Mouse (Mus musculus): ENCODE data around the gene Tiprl. TPM values are rescaled to one million over a fixed set of nuclear protein-coding genes. Genes with fewer than 3 reads are reported as not detected.

Tiprl gene
- polyA plus RNA-seq, 1 experiment from 2014 or later = 95.3 TPM

DNA sequence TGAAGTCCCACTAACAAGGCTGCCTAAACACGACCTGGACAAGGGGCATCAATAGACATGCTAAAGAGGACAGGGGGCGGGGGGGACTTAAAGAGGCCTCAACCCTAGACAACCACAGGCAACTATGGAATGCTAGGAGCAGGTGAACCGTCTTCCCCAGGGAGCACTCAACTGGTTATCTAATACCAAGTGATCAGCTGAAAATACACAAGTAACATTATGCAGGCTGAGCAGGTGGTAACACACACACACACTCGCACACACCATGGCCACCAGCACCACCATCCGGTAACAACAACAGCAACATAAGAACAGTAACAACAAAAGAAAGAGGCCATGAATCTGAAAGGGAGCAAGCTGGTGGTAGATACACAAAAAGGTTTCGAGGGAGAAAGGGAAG, 46.7 kb downstream of the Tiprl start:
- no peaks in the 10 kb centered on the region for H3K9me3 ChIP-seq
- WGBS = 73% methylated on average over 6 of the region's 6 CpGs
- H3K27me3 ChIP-seq = no peaks in the 10 kb centered on the region
- H3K4me2 ChIP-seq = no peak overlapping the region
- H3K9ac ChIP-seq = no peak overlapping the region
- H3K27ac ChIP-seq = no peak overlapping the region
- 0 out of 2 replicates have a peak, but pooled peaks cover 6% of the 10 kb centered on the region for H3K4me1 ChIP-seq
- no peak overlapping the region for H3K4me3 ChIP-seq
- ATAC-seq (ENCODE audit: insufficient number of reproducible peaks, low FRiP score, low TSS enrichment, low read depth) = no peak
- H3K36me3 ChIP-seq = peaks cover 7% of the 10 kb centered on the region

DNA sequence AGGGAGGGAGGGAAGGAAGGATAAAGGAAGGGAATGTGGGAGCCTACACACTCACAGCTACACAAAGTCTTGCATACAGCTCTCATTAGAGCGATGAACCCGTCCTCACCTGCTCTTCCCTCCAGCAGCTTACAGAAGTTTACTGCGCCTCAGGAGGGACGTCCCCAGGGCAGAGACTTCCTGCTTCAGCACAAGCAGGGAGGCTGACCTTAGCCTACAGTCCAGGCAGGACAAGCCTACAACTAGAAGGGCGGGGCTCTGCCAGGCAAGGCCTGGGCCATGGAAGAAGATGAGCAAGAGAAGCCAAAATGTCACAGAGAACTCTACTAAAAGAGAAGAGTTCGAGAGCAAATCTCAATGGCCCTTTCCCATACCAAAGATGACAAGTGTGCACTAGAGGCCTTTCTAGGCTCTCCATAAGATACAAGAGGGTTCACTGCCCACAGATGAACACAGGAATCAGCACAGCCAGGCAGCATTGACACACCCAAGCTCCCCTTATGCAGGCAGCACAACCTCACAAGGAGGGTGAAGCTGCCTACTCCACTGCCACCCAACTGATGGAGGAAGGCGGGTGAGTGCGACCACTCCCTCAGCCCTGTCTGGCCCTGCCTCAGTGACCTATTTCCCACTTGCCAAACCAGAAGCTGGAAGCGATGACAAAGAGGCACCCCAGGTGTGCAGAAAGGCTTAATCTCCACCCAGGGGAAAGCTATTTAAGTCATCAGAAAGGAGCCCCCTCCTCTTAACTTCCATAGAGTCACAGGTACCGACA, 47.8 kb downstream of the Tiprl start:
- Histone ChIP-seq H3K36me3 (peaks cover 11% of the 10 kb centered on the region), H3K4me3 (no peak overlapping the region), H3K9ac (no peak overlapping the region), H3K4me2 (no peak overlapping the region), H3K9me3 (no peaks in the 10 kb centered on the region), H3K27me3 (no peaks in the 10 kb centered on the region), H3K4me1 (0 out of 2 replicates have a peak, but pooled peaks cover 6% of the 10 kb centered on the region), H3K27ac (no peak overlapping the region)
- WGBS = 71% methylated on average over 10 of the region's 10 CpGs
- ATAC-seq (ENCODE audit: insufficient number of reproducible peaks, low FRiP score, low TSS enrichment, low read depth) = no peak

DNA sequence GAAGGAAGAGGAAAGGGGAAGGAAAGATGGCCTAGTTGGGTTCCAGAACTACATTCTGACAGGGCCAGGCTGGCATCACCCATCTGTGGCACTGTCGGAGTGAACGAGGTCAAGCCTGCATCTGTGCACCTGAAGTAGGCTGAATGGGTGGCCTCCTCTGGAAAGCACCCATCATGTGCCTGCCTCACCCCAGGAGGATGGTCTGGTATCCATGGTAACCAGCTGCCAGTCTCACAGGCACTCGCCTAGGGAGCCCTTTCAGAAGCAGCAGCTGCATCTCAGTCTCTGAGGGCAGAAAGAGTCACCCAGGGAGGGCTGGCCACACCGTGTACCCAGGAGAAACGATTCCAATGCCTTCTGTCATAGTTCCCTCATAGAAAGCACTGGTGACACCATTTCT, 49.4 kb downstream of the Tiprl start:
- Histone ChIP-seq H3K9ac (no peak overlapping the region), H3K27ac (no peak overlapping the region), H3K4me2 (no peak overlapping the region), H3K4me1 (0 out of 2 replicates have a peak, but pooled peaks cover 5% of the 10 kb centered on the region), H3K9me3 (no peaks in the 10 kb centered on the region), H3K4me3 (no peak overlapping the region), H3K27me3 (no peaks in the 10 kb centered on the region), H3K36me3 (peaks cover 26% of the 10 kb centered on the region)
- WGBS = 77% methylated on average over 5 of the region's 5 CpGs
- ATAC-seq (ENCODE audit: insufficient number of reproducible peaks, low FRiP score, low TSS enrichment, low read depth) = no peak

DNA sequence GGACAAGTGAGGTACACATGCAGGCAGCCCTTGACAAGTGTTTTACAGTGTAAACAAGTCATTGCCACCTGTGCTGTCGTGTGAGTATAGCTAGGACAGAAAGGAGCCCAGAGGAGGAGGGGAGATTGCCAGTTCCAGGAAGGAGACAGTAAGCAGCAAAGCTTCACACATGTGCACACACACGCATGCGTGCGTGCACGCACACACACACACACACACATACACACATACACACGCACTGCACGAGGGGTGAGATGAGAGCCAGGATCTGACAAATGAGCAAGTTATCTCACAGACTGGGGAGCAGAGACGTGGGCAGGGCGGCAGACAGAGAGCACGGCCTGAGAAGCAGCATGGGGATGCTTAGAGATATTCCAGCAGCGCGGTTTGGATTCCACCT, 50.3 kb downstream of the Tiprl start:
- Histone ChIP-seq H3K27ac (no peak overlapping the region), H3K9ac (no peak overlapping the region), H3K4me3 (no peak overlapping the region), H3K9me3 (no peaks in the 10 kb centered on the region), H3K4me1 (0 out of 2 replicates have a peak, but pooled peaks cover 5% of the 10 kb centered on the region), H3K36me3 (peaks cover 30% of the 10 kb centered on the region), H3K4me2 (no peak overlapping the region), H3K27me3 (no peaks in the 10 kb centered on the region)
- WGBS = 92% methylated on average over 12 of the region's 12 CpGs
- no peak for ATAC-seq (ENCODE audit: insufficient number of reproducible peaks, low FRiP score, low TSS enrichment, low read depth)

DNA sequence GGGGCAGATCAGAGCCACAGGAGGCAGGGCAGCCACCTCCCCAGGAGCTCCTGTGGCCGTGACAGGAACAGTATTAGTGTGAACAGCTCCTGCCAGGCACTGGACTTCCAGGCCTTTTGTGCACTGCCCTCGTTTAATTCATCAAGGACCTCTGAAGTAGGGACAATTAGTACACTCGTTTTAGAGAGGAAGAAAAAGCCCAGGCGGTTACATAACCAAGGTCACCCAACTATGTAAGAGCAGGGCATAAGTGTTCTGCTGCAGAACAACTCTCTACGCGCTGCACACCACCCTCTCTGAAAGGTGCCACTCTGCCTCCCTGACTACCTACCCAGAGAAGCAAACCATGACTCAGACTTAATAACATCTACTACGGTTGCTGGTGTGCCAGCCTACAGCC, 51.7 kb downstream of the Tiprl start:
- no peak overlapping the region for H3K4me2 ChIP-seq
- H3K36me3 ChIP-seq = peaks cover 30% of the 10 kb centered on the region
- 0 out of 2 replicates have a peak, but pooled peaks cover 5% of the 10 kb centered on the region for H3K4me1 ChIP-seq
- no peaks in the 10 kb centered on the region for H3K9me3 ChIP-seq
- no peak overlapping the region for H3K9ac ChIP-seq
- H3K27ac ChIP-seq = no peak overlapping the region
- ATAC-seq (ENCODE audit: insufficient number of reproducible peaks, low FRiP score, low TSS enrichment, low read depth) = no peak
- no peak overlapping the region for H3K4me3 ChIP-seq
- H3K27me3 ChIP-seq = no peaks in the 10 kb centered on the region
- WGBS = 66% methylated on average over 7 of the region's 7 CpGs

DNA sequence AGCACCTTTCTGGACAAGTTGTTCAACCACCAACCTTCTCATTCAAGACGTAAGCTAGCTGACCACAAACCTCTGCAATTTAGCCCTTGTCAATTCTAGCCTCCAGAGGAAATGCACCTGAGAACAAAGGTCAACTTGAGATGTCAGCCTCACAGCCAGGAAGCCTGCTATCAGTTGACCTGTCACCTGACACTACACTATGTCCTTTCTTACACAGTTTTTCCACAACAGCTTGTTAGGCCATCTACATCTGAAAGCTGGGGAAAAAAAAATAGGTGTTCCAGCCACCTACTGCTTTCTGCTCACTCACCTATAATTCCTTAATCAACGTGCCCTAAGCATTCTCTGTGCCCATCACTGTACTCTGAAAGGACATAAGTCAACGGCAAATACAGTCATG, 52.6 kb downstream of the Tiprl start:
- no peak for ATAC-seq (ENCODE audit: insufficient number of reproducible peaks, low FRiP score, low TSS enrichment, low read depth)
- H3K36me3 ChIP-seq = peaks cover 32% of the 10 kb centered on the region
- 0 out of 2 replicates have a peak, but pooled peaks cover 4% of the 10 kb centered on the region for H3K4me1 ChIP-seq
- no peaks in the 10 kb centered on the region for H3K27me3 ChIP-seq
- H3K9me3 ChIP-seq = no peaks in the 10 kb centered on the region
- WGBS = 81% methylated on average over 3 of the region's 3 CpGs
- H3K4me3 ChIP-seq = no peak overlapping the region
- H3K9ac ChIP-seq = no peak overlapping the region
- H3K27ac ChIP-seq = no peak overlapping the region
- H3K4me2 ChIP-seq = no peak overlapping the region

DNA sequence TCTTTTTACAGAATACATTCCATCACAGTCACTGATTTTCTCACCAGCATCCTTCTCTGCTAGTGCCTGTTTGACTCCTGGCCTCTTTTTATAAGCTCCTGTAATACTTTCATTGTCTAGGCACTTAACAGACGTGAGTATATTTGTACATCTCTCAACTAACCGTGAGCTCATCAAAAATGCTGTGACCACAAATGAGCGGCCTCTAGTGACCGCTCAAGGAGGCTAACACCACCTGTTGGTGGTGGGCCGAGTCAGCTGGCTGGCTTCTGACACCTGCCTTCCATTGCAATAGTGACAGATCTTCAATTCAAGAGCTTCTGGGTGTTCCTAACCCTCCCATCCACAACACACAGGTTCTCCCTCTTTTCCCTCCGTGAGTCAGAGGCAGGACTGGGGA, 53.4 kb downstream of the Tiprl start:
- Histone ChIP-seq H3K27ac (no peak overlapping the region), H3K4me3 (no peak overlapping the region), H3K4me1 (no peaks in the 10 kb centered on the region), H3K36me3 (peaks cover 40% of the 10 kb centered on the region), H3K9me3 (no peaks in the 10 kb centered on the region), H3K27me3 (no peaks in the 10 kb centered on the region), H3K9ac (no peak overlapping the region), H3K4me2 (no peak overlapping the region)
- ATAC-seq (ENCODE audit: insufficient number of reproducible peaks, low FRiP score, low TSS enrichment, low read depth) = no peak
- 68% methylated on average over 6 of the region's 6 CpGs for WGBS

DNA sequence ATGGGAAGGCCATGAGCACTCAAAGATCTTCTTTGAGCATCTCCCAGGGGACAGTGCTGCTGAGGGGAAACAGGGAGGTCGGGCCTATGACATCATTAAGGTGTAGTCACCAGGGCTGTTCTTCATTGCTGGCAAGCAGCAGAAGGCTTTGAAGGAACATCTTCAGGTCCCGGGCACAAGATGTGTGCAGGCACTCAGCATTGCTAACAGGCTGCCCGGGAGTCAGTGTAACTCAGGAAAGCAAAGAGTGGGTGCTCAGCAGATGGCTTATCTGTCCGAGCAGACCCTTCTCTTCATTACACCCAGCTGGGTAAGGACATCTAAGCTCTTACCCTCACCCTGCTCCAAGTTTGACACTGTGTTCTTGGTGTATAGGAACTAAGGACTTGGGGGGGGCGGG, 57.5 kb downstream of the Tiprl start:
- Histone ChIP-seq H3K36me3 (peaks cover 42% of the 10 kb centered on the region), H3K4me2 (no peak overlapping the region), H3K27me3 (no peaks in the 10 kb centered on the region), H3K27ac (no peak overlapping the region), H3K4me1 (no peaks in the 10 kb centered on the region), H3K9me3 (no peaks in the 10 kb centered on the region), H3K9ac (no peak overlapping the region), H3K4me3 (no peak overlapping the region)
- 81% methylated on average over 5 of the region's 5 CpGs for WGBS
- ATAC-seq (ENCODE audit: insufficient number of reproducible peaks, low FRiP score, low TSS enrichment, low read depth) = no peak

DNA sequence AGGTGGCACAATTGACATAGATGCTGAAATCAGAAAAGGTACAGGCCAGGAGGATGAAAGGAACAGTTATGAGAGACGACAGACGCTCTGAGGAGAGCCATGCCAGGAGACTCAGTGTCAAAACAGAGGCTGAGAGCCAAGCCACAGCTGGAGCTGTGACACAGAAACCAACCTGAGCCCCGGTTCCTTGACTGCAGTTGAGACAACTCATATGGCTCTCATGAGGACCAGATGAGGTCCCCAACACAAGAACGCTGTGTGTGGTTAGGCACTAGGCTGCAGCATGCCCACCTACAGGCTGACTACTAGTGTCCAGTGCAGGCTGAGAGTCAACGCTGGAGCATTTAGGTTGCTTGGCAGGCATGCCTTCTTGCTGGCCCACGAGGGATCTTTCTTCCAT, 58.7 kb downstream of the Tiprl start:
- Histone ChIP-seq H3K27ac (no peak overlapping the region), H3K9ac (no peak overlapping the region), H3K4me2 (no peak overlapping the region), H3K4me1 (no peaks in the 10 kb centered on the region), H3K4me3 (no peak overlapping the region), H3K27me3 (no peaks in the 10 kb centered on the region), H3K9me3 (no peaks in the 10 kb centered on the region), H3K36me3 (peaks cover 31% of the 10 kb centered on the region)
- WGBS = 81% methylated on average over 6 of the region's 6 CpGs
- ATAC-seq (ENCODE audit: insufficient number of reproducible peaks, low FRiP score, low TSS enrichment, low read depth) = no peak

DNA sequence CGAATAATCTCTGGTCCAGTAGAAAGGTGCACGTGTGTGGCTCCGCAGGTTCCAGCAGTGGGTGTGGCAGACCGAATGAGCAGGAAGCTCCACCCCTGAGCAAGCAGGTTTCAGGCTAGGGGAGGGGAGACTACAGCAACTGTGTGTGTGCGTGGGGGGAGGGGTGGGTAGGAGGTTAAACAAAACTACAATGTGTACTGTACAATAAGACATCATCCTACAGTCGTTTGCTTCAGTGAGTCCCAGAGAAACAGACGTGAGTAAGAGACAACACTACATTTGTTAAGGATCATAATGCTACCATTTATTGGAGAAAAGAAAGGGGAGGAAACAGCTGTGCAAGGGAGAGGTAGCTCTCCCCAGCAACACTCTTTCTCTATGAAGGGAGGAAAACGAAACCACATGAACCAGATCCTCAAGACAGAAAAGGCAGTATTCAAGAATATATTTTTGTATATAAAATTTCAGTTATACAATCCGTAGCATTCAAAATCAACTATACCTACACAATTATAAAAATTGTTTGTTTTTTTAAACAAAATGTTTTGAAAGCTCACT, 62.7 kb downstream of the Tiprl start:
- no peak for ATAC-seq (ENCODE audit: insufficient number of reproducible peaks, low FRiP score, low TSS enrichment, low read depth)
- 57% methylated on average over 9 of the region's 9 CpGs for WGBS
- Histone ChIP-seq H3K27ac (no peak overlapping the region), H3K4me3 (no peak overlapping the region), H3K36me3 (peaks cover 17% of the 10 kb centered on the region), H3K9ac (no peak overlapping the region), H3K4me2 (no peak overlapping the region), H3K9me3 (no peaks in the 10 kb centered on the region), H3K27me3 (no peaks in the 10 kb centered on the region), H3K4me1 (no peaks in the 10 kb centered on the region)

DNA sequence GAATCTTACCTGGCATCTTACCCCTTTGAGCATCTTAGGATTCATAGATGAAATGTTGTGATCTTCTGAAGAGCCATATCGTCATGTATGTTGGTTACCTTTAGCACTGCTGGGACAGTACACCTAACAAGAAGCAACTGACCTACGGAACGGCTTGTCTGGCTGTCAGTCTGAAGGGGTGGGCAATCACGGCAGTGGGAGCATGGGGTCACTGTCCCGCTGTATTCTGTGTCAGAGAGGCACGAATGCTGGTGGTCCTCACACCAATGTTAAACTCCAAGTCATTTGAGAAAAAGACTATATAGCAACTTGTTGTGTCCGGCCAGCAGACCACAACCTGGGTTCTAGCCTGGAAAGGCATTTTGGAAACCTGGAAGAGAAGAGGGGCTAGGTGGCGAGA, 65.5 kb downstream of the Tiprl start:
- ATAC-seq (ENCODE audit: insufficient number of reproducible peaks, low FRiP score, low TSS enrichment, low read depth) = no peak

DNA sequence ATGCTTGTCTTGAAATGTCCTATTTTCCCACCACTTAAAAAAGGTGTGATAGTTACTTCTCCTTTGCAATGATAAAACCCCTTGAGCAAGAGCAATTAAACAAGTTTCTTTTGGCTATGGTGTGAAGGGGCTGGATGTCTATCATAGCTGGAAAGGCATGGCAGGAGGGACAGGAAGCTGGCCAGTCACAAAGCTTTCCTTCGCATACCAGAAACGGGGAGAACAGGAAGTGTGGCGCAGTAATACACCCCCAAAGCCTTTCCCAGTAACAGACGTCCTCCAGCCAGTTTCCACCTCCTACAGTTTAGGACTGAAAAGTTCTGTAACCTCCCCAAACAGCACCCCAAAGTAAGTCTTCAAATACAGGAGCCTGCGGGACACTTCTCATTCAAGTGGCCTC, 66.6 kb downstream of the Tiprl start:
- WGBS = 67% methylated on average over 5 of the region's 5 CpGs
- H3K36me3 ChIP-seq = no peaks in the 10 kb centered on the region
- H3K4me3 ChIP-seq = no peak overlapping the region
- H3K4me1 ChIP-seq = no peaks in the 10 kb centered on the region
- H3K9me3 ChIP-seq = no peaks in the 10 kb centered on the region
- no peak overlapping the region for H3K27ac ChIP-seq
- H3K9ac ChIP-seq = no peak overlapping the region
- no peak for ATAC-seq (ENCODE audit: insufficient number of reproducible peaks, low FRiP score, low TSS enrichment, low read depth)
- H3K27me3 ChIP-seq = no peaks in the 10 kb centered on the region
- no peak overlapping the region for H3K4me2 ChIP-seq

More for the DNA sequence above, 65.5 kb downstream of the Tiprl start:
- no peaks in the 10 kb centered on the region for H3K4me1 ChIP-seq
- no peaks in the 10 kb centered on the region for H3K27me3 ChIP-seq
- H3K4me3 ChIP-seq = no peak overlapping the region
- 80% methylated on average over 8 of the region's 8 CpGs for WGBS
- H3K9ac ChIP-seq = no peak overlapping the region
- no peak overlapping the region for H3K4me2 ChIP-seq
- H3K27ac ChIP-seq = no peak overlapping the region
- H3K36me3 ChIP-seq = no peaks in the 10 kb centered on the region
- H3K9me3 ChIP-seq = no peaks in the 10 kb centered on the region

All from limb, embryonic 15.5 days (tissue).